Mouse (Mus musculus): Measurements from ENCODE around the gene Foxk1.

DNA sequence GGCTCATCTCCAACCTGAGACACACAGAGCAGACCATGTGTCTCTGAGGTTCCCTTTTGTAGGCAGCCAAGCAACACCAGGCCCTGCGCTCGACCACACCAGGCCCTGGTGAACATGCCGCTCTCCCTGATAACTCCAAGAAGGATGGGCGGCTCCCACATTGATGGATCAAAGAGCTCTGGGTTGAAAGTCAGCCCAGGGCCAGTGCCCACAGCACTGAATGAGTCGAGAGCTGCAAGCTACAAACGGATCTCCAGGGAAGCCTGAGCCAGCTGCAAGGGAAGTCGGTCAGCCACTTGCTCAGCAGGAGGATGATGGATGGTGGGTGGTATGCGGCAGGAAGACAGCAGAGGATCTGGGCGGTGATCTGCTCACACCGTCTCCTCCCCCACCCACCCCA is 56.0 kb downstream of the Foxk1 start:
- TF ChIP-seq GATA1 (IDR thresholded peaks at IDR 0.05; ENCODE audit: low read length): no peak
- TF ChIP-seq TAL1 (IDR thresholded peaks at IDR 0.05; ENCODE audit: low read length): no peak

Data from erythroblast, embryonic 14.5 days (primary cell).